Mouse (Mus musculus) neural tube, embryonic 15.5 days (tissue): ENCODE results near the gene Kif13a. TPM values are rescaled to one million over a fixed set of nuclear protein-coding genes. Genes with fewer than 3 reads are reported as not detected.

Experiments used
- ATAC-seq: fragments of 200-750 bp; cut with Nextera tagmentation; 2 replicates; pipeline ENCODE4 v1.8.0; 2017; ENCODE audit warnings: mild to moderate bottlenecking, moderate TSS enrichment, moderate library complexity; ENCODE audit not compliant: low FRiP score
- H3K27ac ChIP-seq: fragments of 300-500 bp; sonication (generic); replicated peaks from 2 replicates; pipeline ENCODE4 v1.5.1; 2015; ENCODE audit warnings: mild to moderate bottlenecking, inconsistent platforms
- H3K27me3 ChIP-seq: fragments of 300-500 bp; sonication (generic); replicated peaks from 2 replicates; pipeline ENCODE4 v1.6.1; 2015; ENCODE audit warnings: inconsistent platforms
- H3K36me3 ChIP-seq: fragments of 300-500 bp; sonication (generic); 2 replicates; pipeline ENCODE4 v1.6.1; 2015; ENCODE audit warnings: inconsistent platforms
- H3K4me1 ChIP-seq: fragments of 300-500 bp; sonication (generic); 2 replicates; pipeline ENCODE4 v1.6.1; 2015; ENCODE audit warnings: inconsistent platforms
- H3K4me2 ChIP-seq: fragments of 300-500 bp; sonication (generic); 2 replicates; pipeline ENCODE4 v1.6.1; 2015; ENCODE audit warnings: inconsistent platforms, mild to moderate bottlenecking, moderate library complexity
- H3K4me3 ChIP-seq: fragments of 300-500 bp; sonication (generic); replicated peaks from 2 replicates; pipeline ENCODE4 v1.5.1; 2015; ENCODE audit warnings: mild to moderate bottlenecking, inconsistent platforms
- H3K9ac ChIP-seq: fragments of 300-500 bp; sonication (generic); replicated peaks from 2 replicates; pipeline ENCODE4 v1.6.1; 2015; ENCODE audit warnings: mild to moderate bottlenecking, inconsistent platforms
- H3K9me3 ChIP-seq: fragments of 300-500 bp; sonication (generic); replicated peaks from 2 replicates; pipeline ENCODE4 v1.6.1; 2016; ENCODE audit warnings: inconsistent platforms
- WGBS: fragments of 180-500 bp; shearing (Covaris S2); methylation state at CpG from one replicate; pipeline ENCODE4 v1.1.7; 2015; ENCODE audit warnings: mixed read lengths; 5-methylcytosine and 5-hydroxymethylcytosine counted together
- polyA plus RNA-seq: library from polyadenylated mRNA; unstranded; fragments of >200 nt; fragmentation: Nextera tagmentation; extraction: Ambion mirVana; gene quantifications from 2 replicates; pipeline ENCODE4 v1.2.1, GENCODE M21; 2015

Kif13a gene
- polyA plus RNA-seq, 1 experiment from 2014 or later: 10.2 TPM

GRCm38 (mm10) chr13:46765361-46765760 lies 164.3 kb downstream of the Kif13a start:
- no peak for ATAC-seq
- 99% methylated on average over 2 of the region's 2 CpGs for WGBS
- Histone ChIP-seq H3K4me1 (no peaks in the 10 kb centered on the region), H3K9ac (no peak overlapping the region), H3K27me3 (no peaks in the 10 kb centered on the region), H3K4me2 (no peak overlapping the region), H3K27ac (no peak overlapping the region), H3K36me3 (peaks cover 49% of the 10 kb centered on the region), H3K4me3 (no peak overlapping the region), H3K9me3 (no peaks in the 10 kb centered on the region)

- H3K9ac ChIP-seq: no peak overlapping the region
- no peak overlapping the region for H3K4me2 ChIP-seq
- 95% methylated on average over 9 of the region's 9 CpGs for WGBS
- H3K4me3 ChIP-seq: no peak overlapping the region
- no peak overlapping the region for H3K27ac ChIP-seq
- H3K27me3 ChIP-seq: no peaks in the 10 kb centered on the region
- peaks cover 8% of the 10 kb centered on the region; the same call in 1 of the 2 replicates for H3K4me1 ChIP-seq
- H3K9me3 ChIP-seq: no peaks in the 10 kb centered on the region
- H3K36me3 ChIP-seq: peaks cover 40% of the 10 kb centered on the region
- ATAC-seq: no peak
These were observed 166.5 kb downstream of the Kif13a start for GRCm38 (mm10) chr13:46763210-46763609.

GRCm38 (mm10) chr13:46760921-46761320 lies 168.7 kb downstream of the Kif13a start:
- Histone ChIP-seq H3K9ac (no peak overlapping the region), H3K4me3 (no peak overlapping the region), H3K36me3 (peaks cover 28% of the 10 kb centered on the region), H3K27ac (no peak overlapping the region), H3K4me1 (peaks cover 8% of the 10 kb centered on the region; the same call in 1 of the 2 replicates), H3K27me3 (no peaks in the 10 kb centered on the region), H3K9me3 (no peaks in the 10 kb centered on the region), H3K4me2 (no peak overlapping the region)
- 58% methylated on average over 6 of the region's 6 CpGs for WGBS
- no peak for ATAC-seq

GRCm38 (mm10) chr13:46759281-46759809 lies 170.3 kb downstream of the Kif13a start:
- Histone ChIP-seq H3K27ac (no peak overlapping the region), H3K9ac (no peak overlapping the region), H3K4me2 (no peak overlapping the region), H3K36me3 (peaks cover 26% of the 10 kb centered on the region), H3K4me3 (no peak overlapping the region), H3K9me3 (no peaks in the 10 kb centered on the region), H3K4me1 (peaks cover 8% of the 10 kb centered on the region; the same call in 1 of the 2 replicates), H3K27me3 (no peaks in the 10 kb centered on the region)
- WGBS: 56% methylated on average over 8 of the region's 8 CpGs
- ATAC-seq: peak; percentile 53; the same call in 1 of the 2 replicates

- no peaks in the 10 kb centered on the region for H3K9me3 ChIP-seq
- H3K9ac ChIP-seq: no peak overlapping the region
- peaks cover 8% of the 10 kb centered on the region; the same call in 1 of the 2 replicates for H3K4me1 ChIP-seq
- no peak for ATAC-seq
- 0 out of 2 replicates have a peak overlapping the region, but pooled peaks have one; percentile 13 for H3K27ac ChIP-seq
- H3K36me3 ChIP-seq: peaks cover 23% of the 10 kb centered on the region
- H3K4me3 ChIP-seq: no peak overlapping the region
- no peaks in the 10 kb centered on the region for H3K27me3 ChIP-seq
- WGBS: 94% methylated on average over 13 of the region's 13 CpGs
- no peak overlapping the region for H3K4me2 ChIP-seq
These were observed 171.0 kb downstream of the Kif13a start for GRCm38 (mm10) chr13:46758627-46759026.

- H3K4me1 ChIP-seq: peaks cover 8% of the 10 kb centered on the region; the same call in 1 of the 2 replicates
These were observed 171.7 kb downstream of the Kif13a start for GRCm38 (mm10) chr13:46757946-46758345.

GRCm38 (mm10) chr13:46753294-46753693 lies 176.4 kb downstream of the Kif13a start:
- WGBS: 86% methylated on average over 5 of the region's 5 CpGs
- H3K4me2 ChIP-seq: no peak overlapping the region
- no peaks in the 10 kb centered on the region for H3K9me3 ChIP-seq
- peaks cover 22% of the 10 kb centered on the region for H3K36me3 ChIP-seq
- H3K27me3 ChIP-seq: no peaks in the 10 kb centered on the region
- H3K27ac ChIP-seq: no peak overlapping the region
- no peak overlapping the region for H3K9ac ChIP-seq
- no peaks in the 10 kb centered on the region for H3K4me1 ChIP-seq
- ATAC-seq: no peak
- no peak overlapping the region for H3K4me3 ChIP-seq

More at GRCm38 (mm10) chr13:46757946-46758345, 171.7 kb downstream of the Kif13a start:
- no peaks in the 10 kb centered on the region for H3K27me3 ChIP-seq
- ATAC-seq: no peak
- no peak overlapping the region for H3K4me3 ChIP-seq
- no peaks in the 10 kb centered on the region for H3K9me3 ChIP-seq
- H3K36me3 ChIP-seq: peaks cover 19% of the 10 kb centered on the region
- no peak overlapping the region for H3K4me2 ChIP-seq
- 90% methylated on average over 7 of the region's 7 CpGs for WGBS
- H3K9ac ChIP-seq: no peak overlapping the region
- no peak overlapping the region for H3K27ac ChIP-seq

GRCm38 (mm10) chr13:46752566-46753229 lies 177.0 kb downstream of the Kif13a start:
- H3K9me3 ChIP-seq: no peaks in the 10 kb centered on the region
- ATAC-seq: no peak
- H3K4me1 ChIP-seq: no peaks in the 10 kb centered on the region
- no peak overlapping the region for H3K9ac ChIP-seq
- H3K4me2 ChIP-seq: no peak overlapping the region
- H3K36me3 ChIP-seq: peaks cover 22% of the 10 kb centered on the region
- 83% methylated on average over 13 of the region's 13 CpGs for WGBS
- H3K27me3 ChIP-seq: no peaks in the 10 kb centered on the region
- no peak overlapping the region for H3K4me3 ChIP-seq
- H3K27ac ChIP-seq: no peak overlapping the region

GRCm38 (mm10) chr13:46748138-46748873 lies 181.4 kb downstream of the Kif13a start:
- Histone ChIP-seq H3K9ac (no peak overlapping the region), H3K27ac (no peak overlapping the region), H3K36me3 (peaks cover 22% of the 10 kb centered on the region), H3K4me3 (no peak overlapping the region), H3K4me1 (no peaks in the 10 kb centered on the region), H3K4me2 (no peak overlapping the region), H3K27me3 (no peaks in the 10 kb centered on the region), H3K9me3 (no peaks in the 10 kb centered on the region)
- 84% methylated on average over 5 of the region's 5 CpGs for WGBS
- ATAC-seq: no peak

GRCm38 (mm10) chr13:46743821-46744220 lies 185.8 kb downstream of the Kif13a start:
- H3K9me3 ChIP-seq: no peaks in the 10 kb centered on the region
- ATAC-seq: no peak
- H3K4me1 ChIP-seq: no peaks in the 10 kb centered on the region
- no peak overlapping the region for H3K4me3 ChIP-seq
- H3K27ac ChIP-seq: no peak overlapping the region
- H3K4me2 ChIP-seq: no peak overlapping the region
- H3K9ac ChIP-seq: no peak overlapping the region
- H3K27me3 ChIP-seq: no peaks in the 10 kb centered on the region
- no peaks in the 10 kb centered on the region for H3K36me3 ChIP-seq
- 83% methylated on average over 8 of the region's 8 CpGs for WGBS

- Histone ChIP-seq H3K4me1 (no peaks in the 10 kb centered on the region), H3K27me3 (no peaks in the 10 kb centered on the region), H3K27ac (no peak overlapping the region), H3K36me3 (no peaks in the 10 kb centered on the region), H3K9me3 (no peaks in the 10 kb centered on the region), H3K9ac (no peak overlapping the region), H3K4me2 (no peak overlapping the region), H3K4me3 (no peak overlapping the region)
- ATAC-seq: no peak
- 71% methylated on average over 2 of the region's 2 CpGs for WGBS
These were observed 187.3 kb downstream of the Kif13a start for GRCm38 (mm10) chr13:46742367-46742766.

GRCm38 (mm10) chr13:46739426-46739825 lies 190.2 kb downstream of the Kif13a start:
- Histone ChIP-seq H3K27ac (no peak overlapping the region), H3K9ac (no peak overlapping the region), H3K36me3 (no peaks in the 10 kb centered on the region), H3K4me1 (peaks cover 16% of the 10 kb centered on the region), H3K4me3 (no peak overlapping the region), H3K27me3 (peaks cover 4% of the 10 kb centered on the region), H3K4me2 (no peak overlapping the region), H3K9me3 (no peaks in the 10 kb centered on the region)
- no peak for ATAC-seq
- 79% methylated on average over 7 of the region's 7 CpGs for WGBS
